Mouse (Mus musculus) CD4-positive, CD25-positive, alpha-beta regulatory T cell, adult 9 weeks (primary cell): ENCODE data around the gene Mia2. TPM values are rescaled to one million over a fixed set of nuclear protein-coding genes. Genes with fewer than 3 reads are reported as not detected.

Source experiments
- polyA plus RNA-seq: library from polyadenylated mRNA; unstranded; fragments of 100-300 nt; shearing (Covaris generic); gene quantifications from one replicate; pipeline ENCODE4 v1.2.1, GENCODE M21; 2017

Mia2 gene
- polyA plus RNA-seq, result 20.2 TPM

DNA sequence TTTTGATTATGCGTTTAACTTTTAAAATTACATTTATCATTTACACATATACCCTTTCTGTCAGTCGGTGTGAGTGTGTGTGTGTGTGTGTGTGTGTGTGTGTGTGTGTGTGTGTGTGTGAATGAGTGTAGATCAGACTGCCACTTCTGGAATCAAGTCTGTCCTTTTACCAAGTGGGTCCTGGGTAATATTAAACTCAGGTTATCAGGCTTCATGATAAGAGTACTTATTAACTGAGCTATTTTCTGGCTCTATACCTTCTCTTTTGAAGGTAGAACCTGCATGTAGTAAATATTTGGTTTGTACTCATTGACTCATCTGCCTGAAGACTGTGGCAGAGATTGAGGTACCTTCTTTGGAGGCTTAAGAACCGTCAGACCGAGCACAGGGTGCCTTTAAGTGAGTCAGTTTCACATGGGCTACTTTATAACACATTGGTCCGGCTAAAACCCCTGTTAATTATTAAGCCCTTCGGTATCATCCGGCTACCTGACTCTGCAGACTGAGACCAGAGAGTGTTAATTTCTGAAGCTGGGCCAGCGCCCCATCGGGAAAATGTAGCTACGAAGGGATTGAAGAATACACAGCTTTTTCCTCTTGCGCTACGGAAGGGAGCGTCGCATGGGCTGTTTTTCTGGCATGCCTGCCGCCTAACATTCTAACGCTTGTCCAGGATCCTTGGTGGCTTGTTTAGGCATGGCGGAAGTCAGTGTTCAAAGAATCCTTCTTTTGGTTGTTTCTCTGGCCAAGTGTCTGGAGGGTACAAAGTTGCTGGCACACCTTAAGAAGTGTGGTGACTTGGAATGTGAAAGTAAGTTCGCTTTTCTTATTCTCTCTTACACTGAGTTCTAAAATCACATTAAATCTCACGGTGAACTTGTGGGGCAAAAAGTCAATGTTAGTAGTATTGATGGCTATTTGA, at the start of gene Mia2:
Mia2 (plus strand) TSS at position 696 of the 922 bp plus-strand sequence.

DNA sequence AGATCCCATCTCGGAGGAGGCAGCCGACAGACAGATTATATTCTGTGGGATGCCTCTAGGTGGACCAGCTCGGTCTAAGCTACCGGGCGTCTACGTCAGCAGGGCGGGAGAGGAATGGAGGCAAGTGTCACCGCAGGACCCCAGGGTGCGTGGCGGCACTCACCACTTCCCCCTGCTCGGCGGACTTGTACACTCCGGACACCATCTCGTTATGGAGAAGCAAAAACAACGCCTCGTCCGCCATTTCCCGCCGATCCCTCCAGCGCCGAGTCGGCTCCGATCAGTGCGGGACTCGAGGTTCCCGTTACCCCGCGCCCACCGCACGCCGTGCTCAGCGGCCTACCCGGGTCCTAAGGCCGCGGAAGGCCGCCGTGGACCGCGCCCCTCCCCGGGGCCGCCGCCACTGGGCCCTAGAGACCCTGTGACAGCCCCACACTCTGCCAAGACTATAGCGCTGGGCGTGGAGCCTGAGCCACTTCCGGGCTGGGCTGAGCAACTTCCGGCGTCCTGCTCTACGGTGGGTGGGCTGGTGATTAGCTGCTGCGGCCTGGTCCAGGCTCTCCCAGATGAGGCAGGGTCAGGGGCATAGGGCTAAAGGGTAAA, 34.5 kb upstream of the Mia2 start, which contains the start of gene Trappc6b:
Trappc6b (minus strand) TSS at position 480 of the 603 bp plus-strand sequence.

DNA sequence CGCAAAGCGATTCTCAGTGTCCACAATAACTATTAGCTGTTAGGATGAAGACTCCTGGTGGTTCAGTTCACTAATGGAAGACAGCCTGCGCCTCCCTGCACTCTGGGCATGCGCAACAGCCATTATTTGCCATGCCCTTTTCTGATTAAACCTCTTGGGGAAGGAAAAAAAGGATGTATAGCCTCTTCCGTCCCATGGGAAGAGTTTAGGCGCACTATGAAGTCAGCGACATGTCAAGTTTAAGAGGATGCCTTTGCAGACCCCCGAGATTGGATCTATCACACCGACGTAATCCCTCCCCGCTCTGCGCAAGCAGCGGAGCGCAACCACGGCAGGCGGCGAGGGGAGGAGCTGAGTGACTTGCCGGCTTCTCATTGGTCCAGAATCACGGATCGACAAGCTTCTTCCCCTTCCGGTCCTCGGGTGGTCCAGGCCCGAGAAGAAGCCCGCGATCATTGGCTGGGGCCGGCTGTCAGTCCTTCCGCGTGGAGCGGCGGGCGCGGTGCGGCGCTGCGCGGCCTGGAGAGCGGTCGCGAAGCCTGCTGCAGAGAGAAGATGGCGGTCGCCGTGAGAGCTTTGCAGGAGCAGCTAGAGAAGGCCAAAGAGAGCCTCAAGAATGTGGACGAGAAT, 29.0 kb upstream of the Mia2 start, which contains the start of gene Pnn:
Pnn (plus strand) TSS at position 437 of the 630 bp plus-strand sequence.

GRCm38 (mm10) chr12:59219325-59220225, 124.0 kb downstream of the Mia2 start, which contains the start of gene Fbxo33:
TSS of gene Fbxo33 (minus strand) at chr12:59219725.

Other genes starting within 250 kb of the Mia2 start
- 37.3 TPM for gene Sec23a, start 83.8 kb upstream of the Mia2 start, polyA plus RNA-seq
- gene Gemin2, start 82.4 kb upstream of the Mia2 start, polyA plus RNA-seq, result 27.6 TPM
- 71.3 TPM for gene Trappc6b, start 34.3 kb upstream of the Mia2 start, polyA plus RNA-seq
- 162 TPM for gene Pnn, start 28.9 kb upstream of the Mia2 start, polyA plus RNA-seq
- 7.7 TPM for gene Fbxo33, start 123.9 kb downstream of the Mia2 start, polyA plus RNA-seq